Mouse (Mus musculus) midbrain, embryonic 15.5 days (tissue): ENCODE measurements at regions not wholly inside any gene's neighbourhood (a gene's known extent, or its start where the extent isn't known, plus 50 kb on each side); places are given as distances from the start of the nearest gene placed in this dataset.
A peak's percentile ranks its signal among the peaks of the same experiment; 100 is the strongest.

Source experiments
- ATAC-seq: fragments of 200-750 bp; cut with Nextera tagmentation; replicated peaks from 2 replicates; pipeline ENCODE4 v1.8.0; 2017; ENCODE audit warnings: moderate TSS enrichment
- H3K27ac ChIP-seq: fragments of 300-500 bp; sonication (generic); 2 replicates; pipeline ENCODE4 v1.5.1; 2015; ENCODE audit warnings: mild to moderate bottlenecking, inconsistent platforms
- H3K27me3 ChIP-seq: fragments of 300-500 bp; sonication (generic); replicated peaks from 2 replicates; pipeline ENCODE4 v1.6.1; 2015; ENCODE audit warnings: inconsistent platforms
- H3K36me3 ChIP-seq: fragments of 300-500 bp; sonication (generic); replicated peaks from 2 replicates; pipeline ENCODE4 v1.6.1; 2015; ENCODE audit warnings: inconsistent platforms
- H3K4me1 ChIP-seq: fragments of 300-500 bp; sonication (generic); 2 replicates; pipeline ENCODE4 v1.6.1; 2015; ENCODE audit warnings: inconsistent platforms
- H3K4me2 ChIP-seq: fragments of 300-500 bp; sonication (generic); 2 replicates; pipeline ENCODE4 v1.6.1; 2015; ENCODE audit warnings: inconsistent platforms, mild to moderate bottlenecking, moderate library complexity
- H3K4me3 ChIP-seq: fragments of 300-500 bp; sonication (generic); 2 replicates; pipeline ENCODE4 v1.5.1; 2015; ENCODE audit warnings: mild to moderate bottlenecking, inconsistent platforms
- H3K9ac ChIP-seq: fragments of 300-500 bp; sonication (generic); 2 replicates; pipeline ENCODE4 v1.6.1; 2015; ENCODE audit warnings: mild to moderate bottlenecking, inconsistent platforms
- H3K9me3 ChIP-seq: fragments of 300-500 bp; sonication (generic); 2 replicates; pipeline ENCODE4 v1.6.1; 2016; ENCODE audit warnings: inconsistent platforms
- WGBS: fragments of 180-500 bp; shearing (Covaris S2); methylation state at CpG from one replicate; pipeline ENCODE4 v1.1.7; 2015; ENCODE audit warnings: mixed read lengths; 5-methylcytosine and 5-hydroxymethylcytosine counted together

- Histone ChIP-seq H3K4me2 (peak overlapping the region; percentile 34), H3K27me3 (peaks cover 21% of the 10 kb centered on the region; the same call in 1 of the 2 replicates), H3K9me3 (no peaks in the 10 kb centered on the region), H3K27ac (no peak overlapping the region), H3K4me1 (peaks cover 5% of the 10 kb centered on the region; the same call in 1 of the 2 replicates), H3K9ac (no peak overlapping the region), H3K36me3 (no peaks in the 10 kb centered on the region), H3K4me3 (peak overlapping the region; percentile 1; the same call in 1 of the 2 replicates)
- WGBS, result 8% methylated on average over 8 of the region's 8 CpGs
- peak; percentile 84 for ATAC-seq
Measured at GRCm38 (mm10) chr8:79828763-79829542, 117.3 kb downstream of the Anapc10 start.

- WGBS, result 7% methylated on average over 11 of the region's 11 CpGs
- ATAC-seq, result peak; percentile 65
- H3K9ac ChIP-seq, result no peak overlapping the region
Measured at GRCm38 (mm10) chr8:79829543-79829890, 117.9 kb downstream of the Anapc10 start.

GRCm38 (mm10) chr8:79829941-79830633 lies 118.5 kb downstream of the Anapc10 start:
- Histone ChIP-seq H3K4me3 (no peak overlapping the region), H3K27ac (no peak overlapping the region), H3K27me3 (peaks cover 21% of the 10 kb centered on the region; the same call in 1 of the 2 replicates), H3K36me3 (no peaks in the 10 kb centered on the region), H3K4me2 (no peak overlapping the region; the same call in 1 of the 2 replicates), H3K9ac (no peak overlapping the region), H3K9me3 (no peaks in the 10 kb centered on the region), H3K4me1 (peaks cover 5% of the 10 kb centered on the region; the same call in 1 of the 2 replicates)
- WGBS, result 51% methylated on average over 19 of the region's 19 CpGs
- ATAC-seq, result peak; percentile 37; the same call in 1 of the 2 replicates

More at GRCm38 (mm10) chr8:79829543-79829890, 117.9 kb downstream of the Anapc10 start:
- Histone ChIP-seq H3K4me1 (peaks cover 5% of the 10 kb centered on the region; the same call in 1 of the 2 replicates), H3K27ac (no peak overlapping the region), H3K27me3 (peaks cover 21% of the 10 kb centered on the region; the same call in 1 of the 2 replicates), H3K9me3 (no peaks in the 10 kb centered on the region), H3K36me3 (no peaks in the 10 kb centered on the region), H3K4me3 (peak overlapping the region; percentile 1; the same call in 1 of the 2 replicates), H3K4me2 (peak overlapping the region; percentile 34)

GRCm38 (mm10) chr8:79838961-79839360 lies 127.3 kb downstream of the Anapc10 start:
- Histone ChIP-seq H3K4me2 (no peak overlapping the region), H3K27me3 (0 out of 2 replicates have a peak, but pooled peaks cover 3% of the 10 kb centered on the region), H3K27ac (no peak overlapping the region), H3K4me1 (no peaks in the 10 kb centered on the region), H3K9ac (no peak overlapping the region), H3K9me3 (no peaks in the 10 kb centered on the region), H3K36me3 (no peaks in the 10 kb centered on the region), H3K4me3 (no peak overlapping the region)
- 93% methylated on average over 1 of the region's 1 CpGs for WGBS
- no peak for ATAC-seq

GRCm38 (mm10) chr8:79849982-79850514 lies 138.4 kb downstream of the Anapc10 start:
- Histone ChIP-seq H3K36me3 (no peaks in the 10 kb centered on the region), H3K27me3 (no peaks in the 10 kb centered on the region), H3K4me3 (no peak overlapping the region), H3K27ac (no peak overlapping the region), H3K9ac (no peak overlapping the region), H3K9me3 (no peaks in the 10 kb centered on the region), H3K4me1 (no peaks in the 10 kb centered on the region), H3K4me2 (no peak overlapping the region)
- no peak for ATAC-seq
- WGBS, result 65% methylated on average over 7 of the region's 7 CpGs

GRCm38 (mm10) chr8:79850519-79850918 lies 138.9 kb downstream of the Anapc10 start:
- H3K9me3 ChIP-seq, result no peaks in the 10 kb centered on the region
- H3K27ac ChIP-seq, result no peak overlapping the region
- no peaks in the 10 kb centered on the region for H3K4me1 ChIP-seq
- no peaks in the 10 kb centered on the region for H3K36me3 ChIP-seq
- no peaks in the 10 kb centered on the region for H3K27me3 ChIP-seq
- H3K4me3 ChIP-seq, result no peak overlapping the region
- WGBS, result 69% methylated on average over 6 of the region's 6 CpGs
- no peak overlapping the region for H3K9ac ChIP-seq
- H3K4me2 ChIP-seq, result no peak overlapping the region
- ATAC-seq, result no peak; the same call in 1 of the 2 replicates

- 70% methylated on average over 7 of the region's 7 CpGs for WGBS
- no peaks in the 10 kb centered on the region for H3K4me1 ChIP-seq
- no peaks in the 10 kb centered on the region for H3K9me3 ChIP-seq
- no peak overlapping the region for H3K4me2 ChIP-seq
- no peaks in the 10 kb centered on the region for H3K36me3 ChIP-seq
- H3K27me3 ChIP-seq, result no peaks in the 10 kb centered on the region
- ATAC-seq, result 0 out of 2 replicates have a peak, but pooled peaks have one; percentile 45
- no peak overlapping the region for H3K9ac ChIP-seq
- H3K27ac ChIP-seq, result no peak overlapping the region
- H3K4me3 ChIP-seq, result no peak overlapping the region
Measured at GRCm38 (mm10) chr8:79872416-79873077, 160.9 kb downstream of the Anapc10 start.

- no peaks in the 10 kb centered on the region for H3K9me3 ChIP-seq
- H3K27ac ChIP-seq, result no peak overlapping the region
- no peak for ATAC-seq
- no peaks in the 10 kb centered on the region for H3K27me3 ChIP-seq
- no peak overlapping the region for H3K9ac ChIP-seq
- 57% methylated on average over 6 of the region's 6 CpGs for WGBS
- H3K36me3 ChIP-seq, result no peaks in the 10 kb centered on the region
- no peaks in the 10 kb centered on the region for H3K4me1 ChIP-seq
- H3K4me3 ChIP-seq, result no peak overlapping the region
- H3K4me2 ChIP-seq, result no peak overlapping the region
Measured at GRCm38 (mm10) chr8:79907971-79908370, 149.8 kb downstream of the Hhip start.
